Mouse (Mus musculus) neural tube, embryonic 12.5 days (tissue): ENCODE results near the gene Tenm4. TPM values are rescaled to one million over a fixed set of nuclear protein-coding genes. Genes with fewer than 3 reads are reported as not detected.

Source experiments
- ATAC-seq: fragments of 200-750 bp; cut with Nextera tagmentation; 2 replicates; pipeline ENCODE4 v1.8.0; 2017; ENCODE audit warnings: low read depth, mild to moderate bottlenecking, moderate TSS enrichment, moderate library complexity; ENCODE audit not compliant: low FRiP score
- H3K27ac ChIP-seq: fragments of 300-500 bp; sonication (generic); 2 replicates; pipeline ENCODE4 v1.5.1; 2016
- H3K27me3 ChIP-seq: fragments of 300-500 bp; sonication (generic); replicated peaks from 2 replicates; pipeline ENCODE4 v1.6.1; 2016; ENCODE audit warnings: mild to moderate bottlenecking
- H3K36me3 ChIP-seq: fragments of 300-500 bp; sonication (generic); 2 replicates; pipeline ENCODE4 v1.6.1; 2016; ENCODE audit warnings: mild to moderate bottlenecking
- H3K4me1 ChIP-seq: fragments of 300-500 bp; sonication (generic); 2 replicates; pipeline ENCODE4 v1.6.1; 2016
- H3K4me2 ChIP-seq: fragments of 300-500 bp; sonication (generic); replicated peaks from 2 replicates; pipeline ENCODE4 v1.6.1; 2016; ENCODE audit warnings: mild to moderate bottlenecking
- H3K4me3 ChIP-seq: fragments of 300-500 bp; sonication (generic); 2 replicates; pipeline ENCODE4 v1.5.1; 2016
- H3K9ac ChIP-seq: fragments of 300-500 bp; sonication (generic); 2 replicates; pipeline ENCODE4 v1.6.1; 2016; ENCODE audit warnings: mild to moderate bottlenecking
- H3K9me3 ChIP-seq: fragments of 300-500 bp; sonication (generic); 2 replicates; pipeline ENCODE4 v1.6.1; 2016; ENCODE audit warnings: mild to moderate bottlenecking
- WGBS: fragments of 180-500 bp; shearing (Covaris S2); methylation state at CpG from one replicate; pipeline ENCODE4 v1.1.7; 2016; 5-methylcytosine and 5-hydroxymethylcytosine counted together
- polyA plus RNA-seq: library from polyadenylated mRNA; unstranded; fragments of >200 nt; fragmentation: Nextera tagmentation; extraction: Ambion mirVana; gene quantifications from 2 replicates; pipeline ENCODE4 v1.2.1, GENCODE M21; 2016

The Tenm4 gene
- polyA plus RNA-seq, 1 experiment from 2014 or later: 33.0 TPM

DNA sequence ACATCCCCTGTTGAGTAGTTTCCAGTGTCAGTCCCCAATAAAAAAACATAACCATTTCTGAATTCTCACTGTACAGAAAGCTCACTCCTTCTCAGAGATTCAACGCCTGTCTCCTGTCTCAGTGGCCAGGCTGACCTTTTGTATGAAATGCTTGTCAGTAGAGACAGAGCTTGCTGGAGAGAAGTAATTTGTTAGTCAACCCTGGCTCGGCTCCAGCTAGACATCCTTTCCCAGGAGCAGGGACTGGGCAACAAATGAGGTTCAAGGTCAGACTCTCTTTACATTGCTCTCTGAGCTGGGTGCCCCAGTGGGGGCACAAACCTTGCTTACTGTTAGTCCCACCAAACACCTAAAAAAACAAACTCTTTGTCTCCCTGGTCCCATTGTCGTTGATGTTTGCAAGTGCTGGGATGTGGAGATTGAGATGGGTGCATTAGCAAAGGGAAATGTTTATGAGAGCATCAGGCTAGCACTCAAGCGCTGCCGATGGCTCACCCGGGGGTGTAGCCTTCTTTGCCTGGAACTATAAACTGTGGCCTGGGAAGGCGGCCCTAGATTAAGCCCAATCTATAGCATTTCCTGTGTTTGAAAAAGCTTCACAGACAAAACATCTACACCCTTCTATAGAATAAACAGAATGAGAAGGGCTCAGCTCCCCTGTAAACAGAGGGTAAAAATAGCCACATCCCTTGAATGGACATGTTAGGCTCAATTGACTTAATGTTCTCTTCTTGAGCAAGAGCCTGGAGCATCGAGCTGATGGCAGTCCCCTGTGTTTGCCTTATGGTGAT, 673.3 kb downstream of the Tenm4 start:
- Histone ChIP-seq H3K27ac (no peak overlapping the region), H3K4me3 (no peak overlapping the region), H3K4me2 (no peak overlapping the region), H3K27me3 (no peaks in the 10 kb centered on the region), H3K9ac (no peak overlapping the region), H3K9me3 (no peaks in the 10 kb centered on the region), H3K36me3 (peaks cover 6% of the 10 kb centered on the region; the same call in 1 of the 2 replicates), H3K4me1 (peaks cover 21% of the 10 kb centered on the region)
- ATAC-seq: no peak
- 76% methylated on average over 8 of the region's 8 CpGs for WGBS

DNA sequence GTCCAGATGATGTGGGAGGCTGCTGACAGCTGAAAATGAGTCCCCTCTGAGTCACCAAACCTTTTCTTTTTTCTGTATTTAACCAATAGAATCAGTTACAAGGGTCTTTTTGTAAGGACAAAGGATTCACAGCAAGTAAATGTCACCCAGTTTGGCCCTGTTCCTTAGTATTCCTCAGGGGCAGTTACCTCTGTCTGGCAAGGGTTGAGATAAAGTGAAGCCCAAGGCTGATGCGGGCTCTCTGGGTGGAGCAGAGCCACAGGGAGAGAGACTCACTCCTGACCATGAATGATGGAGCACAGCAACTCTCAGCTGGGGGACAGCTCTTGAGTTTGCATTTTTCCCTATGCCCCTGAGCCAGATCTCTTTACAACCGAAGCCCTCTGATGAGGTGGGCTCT, 681.7 kb downstream of the Tenm4 start:
- H3K27ac ChIP-seq: no peak overlapping the region
- no peak overlapping the region for H3K9ac ChIP-seq
- H3K9me3 ChIP-seq: no peaks in the 10 kb centered on the region
- no peak overlapping the region for H3K4me3 ChIP-seq
- no peak overlapping the region for H3K4me2 ChIP-seq
- H3K4me1 ChIP-seq: no peaks in the 10 kb centered on the region
- ATAC-seq: no peak
- no peaks in the 10 kb centered on the region for H3K27me3 ChIP-seq
- H3K36me3 ChIP-seq: peaks cover 25% of the 10 kb centered on the region; the same call in 1 of the 2 replicates
- 81% methylated on average over 2 of the region's 2 CpGs for WGBS

- ATAC-seq: no peak
- peaks cover 22% of the 10 kb centered on the region; the same call in 1 of the 2 replicates for H3K36me3 ChIP-seq
- 89% methylated on average over 5 of the region's 5 CpGs for whole genome bisulfite sequencing
Observed at GRCm38 (mm10) chr7:96855867-96856406, 684.9 kb downstream of the Tenm4 start.

DNA sequence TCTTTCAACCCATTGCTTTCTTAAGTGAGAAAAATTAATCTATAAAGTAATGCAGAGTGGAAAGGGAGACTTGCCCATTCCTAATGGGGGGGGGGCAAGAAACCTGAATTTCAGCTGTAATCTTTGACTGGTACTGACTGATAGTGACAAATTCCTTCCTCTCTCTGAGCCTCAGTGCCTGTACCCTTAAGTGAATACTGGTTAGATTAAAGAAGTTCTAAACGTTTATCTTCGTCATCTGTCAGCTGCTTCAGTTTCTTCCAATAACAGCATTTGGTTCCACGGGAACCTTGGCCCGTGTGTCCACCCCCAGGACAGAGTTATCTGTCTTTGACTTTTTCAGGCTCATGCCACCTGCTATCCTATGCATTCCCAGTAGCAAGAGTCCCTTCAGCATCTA, 685.5 kb downstream of the Tenm4 start:
- H3K36me3 ChIP-seq: peaks cover 19% of the 10 kb centered on the region; the same call in 1 of the 2 replicates
- peaks cover 10% of the 10 kb centered on the region for H3K4me1 ChIP-seq
- no peak for ATAC-seq
- no peak overlapping the region for H3K9ac ChIP-seq
- H3K4me2 ChIP-seq: no peak overlapping the region
- H3K9me3 ChIP-seq: no peaks in the 10 kb centered on the region
- H3K4me3 ChIP-seq: no peak overlapping the region
- no peaks in the 10 kb centered on the region for H3K27me3 ChIP-seq
- no peak overlapping the region for H3K27ac ChIP-seq
- 85% methylated on average over 4 of the region's 4 CpGs for WGBS

More at GRCm38 (mm10) chr7:96855867-96856406, 684.9 kb downstream of the Tenm4 start:
- H3K27ac ChIP-seq: no peak overlapping the region
- no peak overlapping the region for H3K9ac ChIP-seq
- no peaks in the 10 kb centered on the region for H3K9me3 ChIP-seq
- H3K27me3 ChIP-seq: no peaks in the 10 kb centered on the region
- no peak overlapping the region for H3K4me3 ChIP-seq
- no peak overlapping the region for H3K4me2 ChIP-seq
- H3K4me1 ChIP-seq: peaks cover 10% of the 10 kb centered on the region

GRCm38 (mm10) chr7:96859077-96859476, 688.0 kb downstream of the Tenm4 start:
- Histone ChIP-seq H3K4me2 (no peak overlapping the region), H3K36me3 (0 out of 2 replicates have a peak, but pooled peaks cover 9% of the 10 kb centered on the region), H3K9me3 (no peaks in the 10 kb centered on the region), H3K27me3 (no peaks in the 10 kb centered on the region), H3K4me1 (peaks cover 10% of the 10 kb centered on the region), H3K4me3 (no peak overlapping the region), H3K9ac (no peak overlapping the region), H3K27ac (no peak overlapping the region)
- 90% methylated on average over 2 of the region's 2 CpGs for WGBS
- ATAC-seq: no peak

- ATAC-seq: no peak
- H3K4me2 ChIP-seq: no peak overlapping the region
- H3K27ac ChIP-seq: no peak overlapping the region
Observed at GRCm38 (mm10) chr7:96859684-96860083, 688.6 kb downstream of the Tenm4 start.

DNA sequence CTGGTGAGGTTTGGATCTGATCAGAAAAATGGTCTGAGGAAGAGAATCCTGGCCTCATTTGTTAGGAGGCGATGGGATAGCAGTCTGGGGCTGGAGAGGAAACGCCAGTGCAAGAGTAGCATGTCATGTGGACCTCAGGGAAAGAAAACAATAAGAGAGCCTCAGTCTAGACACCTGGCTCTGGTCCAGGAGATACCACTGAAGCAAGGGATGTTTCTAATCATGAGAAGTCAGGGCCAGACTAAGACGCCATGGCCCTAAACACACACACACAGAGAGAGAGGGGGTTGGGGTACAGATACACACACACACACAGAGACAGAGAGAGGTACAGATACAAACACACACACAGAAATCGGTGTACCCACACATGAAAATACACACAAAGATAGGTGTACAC, 689.6 kb downstream of the Tenm4 start:
- 70% methylated on average over 4 of the region's 4 CpGs for WGBS
- H3K27ac ChIP-seq: no peak overlapping the region
- 0 out of 2 replicates have a peak, but pooled peaks cover 6% of the 10 kb centered on the region for H3K36me3 ChIP-seq

More at GRCm38 (mm10) chr7:96859684-96860083, 688.6 kb downstream of the Tenm4 start:
- Histone ChIP-seq H3K9me3 (no peaks in the 10 kb centered on the region), H3K4me1 (peaks cover 10% of the 10 kb centered on the region), H3K36me3 (0 out of 2 replicates have a peak, but pooled peaks cover 7% of the 10 kb centered on the region), H3K27me3 (no peaks in the 10 kb centered on the region), H3K4me3 (no peak overlapping the region), H3K9ac (no peak overlapping the region)
- 74% methylated on average over 5 of the region's 5 CpGs for WGBS

DNA sequence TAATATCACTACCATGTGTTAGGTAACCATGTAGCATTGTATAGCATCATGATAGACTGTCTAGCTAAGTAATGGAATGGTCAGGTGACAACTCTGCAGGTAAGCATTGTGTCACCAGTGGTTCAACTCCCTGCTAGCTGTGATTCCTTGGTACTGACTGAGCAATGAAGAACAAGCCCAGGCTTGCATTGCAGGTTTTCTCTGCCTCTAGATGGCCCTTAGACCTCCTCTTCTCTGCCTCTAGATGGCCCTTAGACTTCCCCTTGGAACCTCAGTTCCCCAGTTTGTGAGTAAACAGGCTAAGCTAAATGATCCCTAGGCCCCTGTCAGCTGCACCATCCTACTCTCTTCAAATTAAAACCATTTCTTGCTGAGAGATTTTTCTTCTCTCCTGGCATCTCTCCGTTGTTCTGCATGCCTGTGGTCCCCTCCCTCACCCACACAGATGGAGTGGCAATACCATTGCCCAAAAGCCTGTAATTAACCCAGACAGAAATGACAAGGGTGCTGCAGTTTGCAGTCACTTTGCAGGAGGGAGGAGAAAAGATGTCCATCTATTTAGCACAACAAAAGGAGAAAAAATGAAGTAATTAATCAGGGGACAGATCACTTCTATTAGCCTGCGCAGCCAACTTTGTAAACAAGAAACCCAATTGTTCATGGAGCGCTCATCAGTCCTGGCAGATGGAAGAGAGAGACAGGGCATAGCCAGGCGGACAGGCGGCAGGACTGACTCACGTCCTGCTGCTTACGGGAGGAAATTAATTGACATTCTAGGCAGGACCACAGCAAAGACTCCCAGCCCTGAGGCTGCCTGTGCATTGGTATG, 694.1 kb downstream of the Tenm4 start:
- peaks cover 16% of the 10 kb centered on the region for H3K4me1 ChIP-seq
- ATAC-seq: peak; percentile 86
- WGBS: 23% methylated on average over 7 of the region's 7 CpGs
- H3K27me3 ChIP-seq: no peaks in the 10 kb centered on the region
- H3K9me3 ChIP-seq: no peaks in the 10 kb centered on the region
- H3K4me2 ChIP-seq: no peak overlapping the region
- no peak overlapping the region for H3K4me3 ChIP-seq
- H3K9ac ChIP-seq: no peak overlapping the region
- H3K27ac ChIP-seq: peak overlapping the region; percentile 46; the same call in 1 of the 2 replicates
- H3K36me3 ChIP-seq: peaks cover 12% of the 10 kb centered on the region; the same call in 1 of the 2 replicates

More for the DNA sequence above, 689.6 kb downstream of the Tenm4 start:
- H3K4me2 ChIP-seq: no peak overlapping the region
- ATAC-seq: no peak
- no peaks in the 10 kb centered on the region for H3K9me3 ChIP-seq
- peaks cover 18% of the 10 kb centered on the region for H3K4me1 ChIP-seq
- no peaks in the 10 kb centered on the region for H3K27me3 ChIP-seq
- no peak overlapping the region for H3K4me3 ChIP-seq
- no peak overlapping the region for H3K9ac ChIP-seq

- WGBS: 90% methylated on average over 16 of the region's 16 CpGs
- Histone ChIP-seq H3K27me3 (no peaks in the 10 kb centered on the region), H3K4me1 (peaks cover 13% of the 10 kb centered on the region), H3K9me3 (no peaks in the 10 kb centered on the region), H3K4me3 (no peak overlapping the region), H3K4me2 (no peak overlapping the region), H3K27ac (no peak overlapping the region), H3K9ac (no peak overlapping the region), H3K36me3 (peaks cover 15% of the 10 kb centered on the region)
- no peak for ATAC-seq
Observed at GRCm38 (mm10) chr7:96869079-96869810, 698.2 kb downstream of the Tenm4 start.

GRCm38 (mm10) chr7:96870473-96870872, 699.4 kb downstream of the Tenm4 start:
- no peak overlapping the region for H3K27ac ChIP-seq
- peaks cover 6% of the 10 kb centered on the region; the same call in 1 of the 2 replicates for H3K4me1 ChIP-seq
- peaks cover 16% of the 10 kb centered on the region for H3K36me3 ChIP-seq
- no peak for ATAC-seq
- H3K4me3 ChIP-seq: no peak overlapping the region
- H3K27me3 ChIP-seq: no peaks in the 10 kb centered on the region
- no peak overlapping the region for H3K9ac ChIP-seq
- H3K9me3 ChIP-seq: no peaks in the 10 kb centered on the region
- WGBS: 83% methylated on average over 8 of the region's 8 CpGs
- H3K4me2 ChIP-seq: no peak overlapping the region

GRCm38 (mm10) chr7:96871031-96871430, 700.0 kb downstream of the Tenm4 start:
- Histone ChIP-seq H3K4me2 (no peak overlapping the region), H3K36me3 (peaks cover 16% of the 10 kb centered on the region), H3K9ac (no peak overlapping the region), H3K27ac (no peak overlapping the region), H3K9me3 (no peaks in the 10 kb centered on the region), H3K4me3 (no peak overlapping the region), H3K4me1 (peaks cover 1% of the 10 kb centered on the region; the same call in 1 of the 2 replicates), H3K27me3 (no peaks in the 10 kb centered on the region)
- WGBS: 86% methylated on average over 4 of the region's 4 CpGs
- ATAC-seq: no peak
